Mouse (Mus musculus): Measurements from ENCODE around the gene Nipal4. TPM values are rescaled to one million over a fixed set of nuclear protein-coding genes. Genes with fewer than 3 reads are reported as not detected.

Nipal4 gene
- 6.6 and 8.4 TPM in 2 replicates for polyA plus RNA-seq (2012; rRNA removed)

GRCm38 (mm10) chr11:46165866-46166585 is at the start of gene Nipal4:
Gene Nipal4, minus strand, starts transcription at chr11:46166508.
- peak; percentile 15 to 20 for DNase-seq
- no peak within 1 kb of the TSS for H3K27ac ChIP-seq (ENCODE audit: insufficient read depth, low read length)
- H3K27me3 ChIP-seq (ENCODE audit: control insufficient read depth, insufficient read depth, low read length), result no peaks in the 10 kb centered on the region; the same call in 1 of the 2 replicates
- no peaks in the 10 kb centered on the region for H3K4me1 ChIP-seq (ENCODE audit: control insufficient read depth, insufficient read depth, low read length)
- 2% methylated on average over 40 of the region's 40 CpGs for WGBS
- TF ChIP-seq CTCF (IDR thresholded peaks at IDR 0.05; ENCODE audit: borderline replicate concordance, insufficient read depth, low read depth, low read length) (no peak), POLR2A (IDR thresholded peaks at IDR 0.05; ENCODE audit: borderline replicate concordance, insufficient read depth, low read length) (no peak)
- peak within 1 kb of the TSS; percentile 1 for H3K4me3 ChIP-seq (replicated peaks; ENCODE audit: insufficient read depth, low read depth, low read length)

GRCm38 (mm10) chr11:46215354-46215753 is 49.0 kb upstream of the Nipal4 start:
- TF ChIP-seq CTCF (IDR thresholded peaks at IDR 0.05; ENCODE audit: borderline replicate concordance, insufficient read depth, low read depth, low read length) (peak; percentile 98), POLR2A (IDR thresholded peaks at IDR 0.05; ENCODE audit: borderline replicate concordance, insufficient read depth, low read length) (no peak)
- 19% methylated on average over 3 of the region's 3 CpGs for WGBS
- H3K4me3 ChIP-seq (replicated peaks; ENCODE audit: insufficient read depth, low read depth, low read length), result no peak overlapping the region
- no peaks in the 10 kb centered on the region for H3K27me3 ChIP-seq (ENCODE audit: control insufficient read depth, insufficient read depth, low read length)
- H3K27ac ChIP-seq (ENCODE audit: insufficient read depth, low read length), result no peak overlapping the region
- peak; percentile 61 to 72 for DNase-seq
- peaks cover 3% of the 10 kb centered on the region; the same call in 1 of the 2 replicates for H3K4me1 ChIP-seq (ENCODE audit: control insufficient read depth, insufficient read depth, low read length)

- DNase-seq, result no peak
- Histone ChIP-seq H3K4me3 (replicated peaks; ENCODE audit: insufficient read depth, low read depth, low read length) (no peak overlapping the region), H3K4me1 (ENCODE audit: control insufficient read depth, insufficient read depth, low read length) (peaks cover 3% of the 10 kb centered on the region; the same call in 1 of the 2 replicates), H3K27ac (ENCODE audit: insufficient read depth, low read length) (no peak overlapping the region), H3K27me3 (ENCODE audit: control insufficient read depth, insufficient read depth, low read length) (no peaks in the 10 kb centered on the region)
- TF ChIP-seq POLR2A (IDR thresholded peaks at IDR 0.05; ENCODE audit: borderline replicate concordance, insufficient read depth, low read length) (no peak), CTCF (IDR thresholded peaks at IDR 0.05; ENCODE audit: borderline replicate concordance, insufficient read depth, low read depth, low read length) (no peak)
- WGBS, result 75% methylated on average over 14 of the region's 14 CpGs
These were observed 48.3 kb upstream of the Nipal4 start for GRCm38 (mm10) chr11:46214368-46215230.

- no peaks in the 10 kb centered on the region for H3K27me3 ChIP-seq (ENCODE audit: control insufficient read depth, insufficient read depth, low read length)
- no peak for DNase-seq
- WGBS, result 71% methylated on average over 5 of the region's 5 CpGs
- H3K27ac ChIP-seq (ENCODE audit: insufficient read depth, low read length), result no peak overlapping the region
- TF ChIP-seq CTCF (IDR thresholded peaks at IDR 0.05; ENCODE audit: borderline replicate concordance, insufficient read depth, low read depth, low read length) (no peak), POLR2A (IDR thresholded peaks at IDR 0.05; ENCODE audit: borderline replicate concordance, insufficient read depth, low read length) (no peak)
- H3K4me1 ChIP-seq (ENCODE audit: control insufficient read depth, insufficient read depth, low read length), result 0 out of 2 replicates have a peak, but pooled peaks cover 3% of the 10 kb centered on the region
- H3K4me3 ChIP-seq (replicated peaks; ENCODE audit: insufficient read depth, low read depth, low read length), result no peak overlapping the region
These were observed 47.5 kb upstream of the Nipal4 start for GRCm38 (mm10) chr11:46213844-46214243.

- Histone ChIP-seq H3K27ac (ENCODE audit: insufficient read depth, low read length) (no peak overlapping the region), H3K4me3 (replicated peaks; ENCODE audit: insufficient read depth, low read depth, low read length) (no peak overlapping the region), H3K27me3 (ENCODE audit: control insufficient read depth, insufficient read depth, low read length) (no peaks in the 10 kb centered on the region), H3K4me1 (ENCODE audit: control insufficient read depth, insufficient read depth, low read length) (0 out of 2 replicates have a peak, but pooled peaks cover 3% of the 10 kb centered on the region)
- TF ChIP-seq CTCF (IDR thresholded peaks at IDR 0.05; ENCODE audit: borderline replicate concordance, insufficient read depth, low read depth, low read length) (no peak), POLR2A (IDR thresholded peaks at IDR 0.05; ENCODE audit: borderline replicate concordance, insufficient read depth, low read length) (no peak)
- DNase-seq, result no peak
- 34% methylated on average over 3 of the region's 3 CpGs for WGBS
These were observed 45.5 kb upstream of the Nipal4 start for GRCm38 (mm10) chr11:46211858-46212257.

- DNase-seq, result no peak
- TF ChIP-seq CTCF (IDR thresholded peaks at IDR 0.05; ENCODE audit: borderline replicate concordance, insufficient read depth, low read depth, low read length) (no peak), POLR2A (IDR thresholded peaks at IDR 0.05; ENCODE audit: borderline replicate concordance, insufficient read depth, low read length) (no peak)
- no peaks in the 10 kb centered on the region for H3K4me1 ChIP-seq (ENCODE audit: control insufficient read depth, insufficient read depth, low read length)
- no peak overlapping the region for H3K27ac ChIP-seq (ENCODE audit: insufficient read depth, low read length)
- H3K27me3 ChIP-seq (ENCODE audit: control insufficient read depth, insufficient read depth, low read length), result no peaks in the 10 kb centered on the region
- 58% methylated on average over 2 of the region's 2 CpGs for WGBS
- no peak overlapping the region for H3K4me3 ChIP-seq (replicated peaks; ENCODE audit: insufficient read depth, low read depth, low read length)
These were observed 43.6 kb upstream of the Nipal4 start for GRCm38 (mm10) chr11:46209884-46210283.

GRCm38 (mm10) chr11:46205639-46206409 is 39.5 kb upstream of the Nipal4 start:
- Histone ChIP-seq H3K4me1 (ENCODE audit: control insufficient read depth, insufficient read depth, low read length) (peaks cover under 1% of the 10 kb centered on the region; the same call in 1 of the 2 replicates), H3K4me3 (replicated peaks; ENCODE audit: insufficient read depth, low read depth, low read length) (no peak overlapping the region), H3K27ac (ENCODE audit: insufficient read depth, low read length) (no peak overlapping the region), H3K27me3 (ENCODE audit: control insufficient read depth, insufficient read depth, low read length) (no peaks in the 10 kb centered on the region)
- TF ChIP-seq POLR2A (IDR thresholded peaks at IDR 0.05; ENCODE audit: borderline replicate concordance, insufficient read depth, low read length) (no peak), CTCF (IDR thresholded peaks at IDR 0.05; ENCODE audit: borderline replicate concordance, insufficient read depth, low read depth, low read length) (no peak)
- 70% methylated on average over 17 of the region's 17 CpGs for WGBS
- DNase-seq, result no peak

Data from cerebellum, adult 2 months (tissue).